Mouse (Mus musculus) frontal cortex, postnatal 14 days (tissue): ENCODE data around the gene Prss44.
"Not testable (repeated sequence)": the region's sequence is repeated elsewhere in the genome, so short reads cannot be mapped to it uniquely, and the experiment has no call there.

ENCODE experiments used
- DNase-seq, 2 experiments: peaks; one replicate each; pipeline ENCODE4 v3.0.0; 2022; ENCODE audit warnings: low spot score in 2 of 2

Gene Prss44

GRCm38 (mm10) chr9:110813789-110814188, at the start of gene Prss44:
Gene Prss44 (plus strand): TSS chr9:110813994.
- no peak for DNase-seq

- no peak for DNase-seq
Measured at GRCm38 (mm10) chr9:110772336-110772735, 41.5 kb upstream of the Prss44 start.

GRCm38 (mm10) chr9:110774403-110775268, 39.2 kb upstream of the Prss44 start:
- no peak for DNase-seq

DNA sequence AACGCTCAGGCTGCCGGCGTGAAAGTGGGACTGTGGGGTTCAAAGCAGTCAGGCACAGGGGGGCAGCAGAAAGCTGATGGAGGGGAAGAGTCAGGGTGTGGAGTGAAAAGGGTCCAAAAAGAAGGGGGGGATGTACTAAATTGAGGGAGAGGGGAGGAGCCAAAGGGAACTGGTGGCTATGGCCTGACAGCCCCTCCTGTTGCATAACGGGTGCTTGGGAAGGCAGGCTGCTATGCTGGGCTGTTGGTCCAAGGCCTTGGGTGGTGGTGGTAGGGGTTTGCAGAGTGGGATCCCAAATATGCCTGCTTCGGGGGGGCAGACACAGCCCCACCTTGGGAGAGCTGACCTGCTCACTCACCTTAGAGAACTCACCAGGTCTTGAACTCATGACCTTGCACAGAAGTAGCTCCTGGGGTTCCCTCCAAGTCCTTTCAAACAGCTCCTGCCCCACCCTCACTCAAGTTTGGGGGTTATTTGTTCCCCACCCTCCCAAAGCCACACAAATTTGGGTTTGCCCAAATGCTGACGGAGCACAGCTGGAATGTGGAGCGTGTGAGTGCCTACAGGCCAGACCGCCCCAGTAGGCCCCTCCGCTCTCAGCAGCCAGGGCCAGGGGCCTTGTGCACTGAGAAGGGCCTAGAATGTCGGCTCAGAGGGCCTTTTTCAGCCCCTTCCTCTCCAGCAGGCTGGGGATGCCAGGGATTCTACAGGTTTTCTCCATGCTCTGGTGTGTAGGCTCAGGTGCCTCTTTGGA, 38.3 kb upstream of the Prss44 start:
- DNase-seq: no peak

DNA sequence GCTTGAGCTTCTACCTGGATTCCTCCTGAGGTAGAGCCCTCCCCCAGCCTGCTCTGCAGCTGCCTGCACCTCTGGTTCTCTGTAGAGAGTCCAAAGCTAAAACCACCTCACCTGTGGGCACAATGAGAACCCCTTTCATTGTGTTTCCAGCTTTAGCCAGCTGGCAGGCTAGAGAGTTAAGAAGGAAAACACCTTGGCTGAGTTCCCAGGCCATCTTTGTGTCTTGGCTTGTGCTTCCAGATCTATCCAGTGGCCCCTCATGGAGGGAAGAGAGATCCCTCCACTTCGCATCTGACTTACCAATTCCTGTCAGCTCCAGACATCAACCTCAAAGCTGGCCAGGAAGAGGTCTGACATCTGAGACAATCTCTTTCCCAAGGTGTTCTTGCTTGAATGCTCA, 35.7 kb upstream of the Prss44 start:
- no peak for DNase-seq

- DNase-seq: no peak
Measured at GRCm38 (mm10) chr9:110778559-110778958, 35.2 kb upstream of the Prss44 start.

- no peak for DNase-seq
Measured at GRCm38 (mm10) chr9:110779242-110779913, 34.4 kb upstream of the Prss44 start.

GRCm38 (mm10) chr9:110781256-110781721, 32.5 kb upstream of the Prss44 start:
- peak; percentile 84 to 89 for DNase-seq

DNA sequence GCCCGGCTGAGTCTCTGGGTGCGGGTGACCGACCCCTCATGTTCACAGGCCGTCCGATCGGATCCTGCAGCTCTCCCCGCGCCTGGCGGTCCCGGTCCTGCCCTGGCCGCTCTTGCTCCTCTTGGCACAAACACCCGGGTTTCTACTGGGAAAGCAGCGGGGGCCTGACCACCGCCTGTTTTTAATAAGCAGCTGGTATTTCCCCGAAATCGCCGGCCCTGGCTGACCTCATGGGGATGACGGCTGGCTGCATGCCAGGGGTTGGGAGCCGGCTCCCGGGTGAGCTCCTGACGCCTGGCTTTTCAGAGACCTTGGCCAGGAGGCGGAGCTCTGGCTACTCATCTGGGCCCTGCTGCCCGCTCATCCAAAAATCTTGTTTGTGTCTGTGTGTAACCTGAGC, 32.1 kb upstream of the Prss44 start:
- DNase-seq: peak; percentile 71 to 76

GRCm38 (mm10) chr9:110783611-110784010, 30.2 kb upstream of the Prss44 start:
- DNase-seq: no peak

DNA sequence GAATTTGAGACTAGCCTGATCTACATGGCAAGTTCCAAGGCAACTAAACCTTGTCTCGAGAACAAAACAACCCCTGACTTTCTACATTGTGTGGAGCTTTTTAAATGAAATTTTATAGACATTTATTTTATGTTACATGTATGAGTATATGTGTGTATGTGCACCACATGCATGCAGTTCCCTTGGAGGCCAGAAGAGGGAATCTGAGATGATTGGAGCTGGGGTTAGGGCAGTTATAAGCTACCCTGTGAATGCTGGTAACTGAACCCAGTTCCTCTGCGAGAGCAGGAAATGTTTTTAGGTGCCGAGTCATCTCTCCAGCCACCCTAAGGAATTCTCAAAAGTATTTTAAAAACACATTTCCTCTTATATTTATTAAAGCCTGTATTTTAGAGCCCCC, 25.6 kb upstream of the Prss44 start:
- DNase-seq: no peak

- no peak for DNase-seq
Measured at GRCm38 (mm10) chr9:110790462-110790861, 23.3 kb upstream of the Prss44 start.

- no peak for DNase-seq
Measured at GRCm38 (mm10) chr9:110797013-110797412, 16.8 kb upstream of the Prss44 start.

- DNase-seq: no peak
Measured at GRCm38 (mm10) chr9:110797866-110798265, 15.9 kb upstream of the Prss44 start, which contains the start of gene Prss42. Gene Prss42 (plus strand): TSS chr9:110798166.

DNA sequence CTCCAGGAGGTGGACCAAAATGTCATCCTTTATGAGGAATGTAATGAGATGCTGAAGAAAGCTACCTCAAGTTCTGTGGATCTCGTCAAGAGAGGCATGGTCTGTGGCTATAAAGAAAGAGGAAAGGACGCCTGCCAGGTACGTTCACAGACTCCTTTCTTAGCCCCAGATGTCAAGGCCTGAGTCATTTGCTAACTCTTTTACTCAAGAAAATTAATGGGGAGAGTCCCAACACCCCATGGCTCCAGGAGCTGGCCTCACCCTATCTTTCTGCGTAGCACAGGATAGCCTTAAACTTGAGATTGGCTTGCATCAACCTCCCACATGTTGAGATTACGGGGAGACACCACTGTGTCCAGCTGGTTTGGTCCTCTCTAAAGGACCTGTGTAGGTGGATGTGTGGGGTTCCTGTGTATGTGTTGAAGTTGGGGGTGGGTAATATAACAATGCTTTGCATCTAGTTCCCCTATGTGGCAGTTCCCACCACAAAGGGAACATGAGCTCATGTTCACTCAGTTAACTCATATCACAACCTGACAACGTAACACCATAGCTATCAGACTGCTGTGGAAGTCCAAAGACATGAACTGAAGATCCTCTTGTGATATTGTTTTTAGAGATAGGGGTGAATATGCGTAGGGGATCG, 12.8 kb upstream of the Prss44 start:
- DNase-seq: no peak

GRCm38 (mm10) chr9:110803294-110803693, 10.5 kb upstream of the Prss44 start:
- DNase-seq: no peak

- DNase-seq: no peak
Measured at GRCm38 (mm10) chr9:110810051-110810450, 3.7 kb upstream of the Prss44 start.

- not testable (repeated sequence) for DNase-seq
Measured at GRCm38 (mm10) chr9:110820546-110820945, 6.8 kb downstream of the Prss44 start.

GRCm38 (mm10) chr9:110821436-110821835, 7.6 kb downstream of the Prss44 start:
- DNase-seq: no peak

DNA sequence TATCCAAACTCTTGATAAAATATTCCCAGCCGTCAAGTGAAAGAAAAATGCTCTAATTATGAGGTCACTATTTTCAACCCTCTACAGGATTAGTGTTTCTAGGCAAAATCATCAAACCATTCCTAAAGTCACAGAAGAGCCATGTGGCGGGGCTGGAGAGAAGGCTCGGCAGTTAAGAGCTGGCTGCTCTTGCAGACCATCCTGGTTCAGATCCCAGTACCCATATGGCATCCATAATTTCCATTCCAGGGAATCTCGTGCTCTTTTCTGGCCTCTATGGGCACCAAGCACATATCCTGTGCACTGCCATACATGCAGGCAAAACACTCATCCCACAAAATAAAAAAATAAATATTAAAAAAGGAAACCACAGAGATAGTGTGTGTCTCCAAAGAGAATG, 11.6 kb downstream of the Prss44 start:
- no peak for DNase-seq

- DNase-seq: no peak
Measured at GRCm38 (mm10) chr9:110825832-110826231, 12.0 kb downstream of the Prss44 start.

- DNase-seq: no peak
Measured at GRCm38 (mm10) chr9:110826390-110826789, 12.6 kb downstream of the Prss44 start, which contains the start of gene Prss43. Gene Prss43 (plus strand): TSS chr9:110826690.
